Mouse (Mus musculus): Measurements from ENCODE around the gene Eftud2. TPM values are rescaled to one million over a fixed set of nuclear protein-coding genes. Genes with fewer than 3 reads are reported as not detected.

Eftud2 gene
- total RNA-seq, 2 experiments from 2014 or later = 20.7 to 28.5 TPM

DNA sequence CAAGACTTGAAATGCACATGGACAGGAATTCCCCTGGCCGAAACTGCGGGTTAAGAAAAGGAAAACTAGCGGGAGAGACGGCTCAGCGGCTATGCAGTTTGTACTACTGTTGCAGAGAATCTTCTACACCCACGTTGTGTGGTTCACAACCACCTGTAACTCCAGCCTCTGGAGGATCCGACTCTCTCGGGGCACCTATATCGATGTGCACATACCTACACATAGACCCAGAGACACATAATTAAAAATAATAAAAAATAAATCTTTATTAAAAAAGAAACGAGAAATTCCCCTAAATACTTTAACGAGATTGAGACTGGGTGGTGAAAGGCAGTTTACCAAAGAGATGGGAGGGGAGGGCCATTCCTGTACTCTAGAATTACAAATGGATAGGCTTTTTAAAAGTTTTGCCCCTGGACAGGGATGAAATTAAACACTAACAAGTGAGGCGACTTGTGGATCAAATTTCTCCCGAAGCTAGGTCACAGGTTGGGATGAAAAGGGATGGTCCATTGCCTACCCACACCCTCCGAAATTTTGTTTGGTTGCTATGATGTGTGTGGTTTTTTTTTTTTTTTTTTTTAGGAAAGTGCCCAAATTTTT is 60.9 kb downstream of the Eftud2 start:
- intact Hi-C loops (cut with DNase I) = loop anchor here (2.0 kb wide), 1 partner anchor 43 kb away; no protein-coding TSS in a partner anchor
- DNase-seq = no peak

DNA sequence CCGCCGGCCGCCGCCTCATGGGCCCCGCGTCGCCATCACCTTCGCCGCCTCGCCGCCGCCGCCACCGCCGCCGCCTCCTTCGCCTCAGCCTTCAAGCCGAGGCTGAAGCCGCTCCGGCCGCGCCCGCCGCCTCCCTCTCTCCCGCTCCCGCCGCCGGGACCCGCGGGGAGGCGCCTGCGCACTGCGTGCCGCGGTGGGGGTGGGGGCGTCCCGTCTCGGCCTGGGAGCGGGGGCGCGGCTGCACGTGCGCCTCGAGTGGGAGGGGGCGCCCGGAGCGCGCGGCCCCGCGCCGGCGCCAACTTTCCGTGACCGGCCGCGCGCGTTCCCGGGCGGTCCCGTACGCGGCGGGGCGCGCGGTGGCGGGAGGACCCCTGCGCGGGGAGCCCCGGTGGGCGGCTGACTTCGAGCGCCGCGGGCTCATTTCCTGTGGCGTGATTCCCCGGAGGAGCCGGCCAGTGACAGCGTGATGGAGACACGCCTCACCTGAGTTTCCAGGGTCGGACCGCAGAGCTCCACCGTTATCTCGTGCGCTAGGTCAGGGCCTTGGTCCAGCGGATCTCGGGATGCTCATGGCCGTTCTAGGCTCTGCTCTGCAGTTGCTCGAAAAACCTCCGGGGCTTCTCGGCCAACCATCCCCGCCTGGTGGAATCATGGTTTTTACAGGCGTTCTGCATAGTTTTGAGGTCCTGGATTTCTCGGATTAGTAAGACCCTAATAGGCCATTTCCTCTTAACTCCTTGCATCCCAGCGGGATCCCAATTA is 61.6 kb downstream of the Eftud2 start, which contains the start of gene Gjc1:
Gjc1 (minus strand) TSS at position 680 of the 762 bp plus-strand sequence.
- intact Hi-C loops (cut with DNase I) = loop anchor here (2.0 kb wide), 1 partner anchor 42 kb away; no protein-coding TSS in a partner anchor
- peak; percentile 53 to 60 for DNase-seq

DNA sequence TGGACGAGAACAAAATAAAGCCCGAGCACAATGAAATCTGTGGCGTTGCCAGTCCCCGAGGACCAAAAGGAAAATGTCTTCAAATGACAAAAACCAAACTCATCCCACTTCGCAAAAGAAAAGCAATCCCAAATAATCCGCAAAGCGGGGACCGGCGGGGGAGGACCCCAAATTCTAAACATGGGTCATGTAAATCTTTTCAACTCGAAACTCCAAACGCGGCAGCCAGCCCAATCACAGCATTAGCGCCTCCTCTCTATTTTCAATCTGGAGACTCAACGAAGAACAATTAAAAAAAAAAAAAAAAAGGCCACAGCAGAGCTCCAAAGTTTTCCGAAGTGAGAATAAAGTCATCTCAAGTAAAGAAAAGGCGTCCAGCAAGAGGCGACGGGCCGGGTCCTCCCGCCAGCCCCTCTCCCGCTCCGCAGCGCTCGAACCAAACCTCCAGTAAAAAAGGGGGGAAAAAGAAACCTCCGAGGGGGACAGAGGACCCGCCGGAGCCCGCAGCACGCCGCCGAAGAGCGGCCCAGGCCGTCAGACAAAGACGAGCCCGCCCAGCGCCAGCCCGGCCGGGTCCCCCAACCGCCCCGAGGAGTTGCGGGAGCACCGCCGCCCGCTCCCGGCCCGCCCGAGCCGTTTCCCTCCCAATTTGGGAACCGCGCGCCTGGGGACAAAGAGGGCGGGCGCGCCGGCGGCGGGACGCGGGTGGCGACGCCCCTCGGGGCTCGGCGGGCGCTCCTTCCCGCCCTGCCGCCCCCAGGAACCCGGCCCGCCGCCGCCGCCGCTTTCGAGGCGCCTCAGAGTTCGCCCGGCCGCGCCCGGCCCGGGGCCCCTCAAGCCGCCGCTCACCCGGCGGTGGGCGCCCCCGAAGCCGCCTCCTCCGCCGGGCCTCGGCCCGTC is 62.4 kb downstream of the Eftud2 start:
- DNase-seq = peak in 1 of 2 experiments; percentile 31
- intact Hi-C loops (cut with DNase I) = loop anchor here (2.0 kb wide), 1 partner anchor 42 kb away; no protein-coding TSS in a partner anchor

DNA sequence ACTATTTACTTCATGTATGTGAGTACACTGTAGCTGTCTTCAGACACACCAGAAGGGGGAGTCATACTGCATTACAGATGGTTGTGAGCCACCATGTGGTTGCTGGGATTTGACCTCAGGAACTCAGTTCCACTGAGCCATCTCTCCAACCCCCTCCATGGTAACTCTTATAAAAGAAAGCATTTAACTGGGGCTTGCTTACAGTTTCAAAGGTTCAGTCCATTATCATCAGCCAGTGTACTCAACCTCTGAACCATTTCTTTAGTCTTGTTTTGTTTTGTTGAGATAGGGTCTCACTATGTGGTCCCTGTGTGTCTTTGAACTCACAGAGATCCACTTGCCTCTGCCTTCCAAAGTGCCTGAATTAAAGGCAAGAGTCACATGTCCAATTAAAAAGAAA is 65.9 kb downstream of the Eftud2 start:
- intact Hi-C loops (cut with DNase I) = no loop called here
- DNase-seq = no peak

DNA sequence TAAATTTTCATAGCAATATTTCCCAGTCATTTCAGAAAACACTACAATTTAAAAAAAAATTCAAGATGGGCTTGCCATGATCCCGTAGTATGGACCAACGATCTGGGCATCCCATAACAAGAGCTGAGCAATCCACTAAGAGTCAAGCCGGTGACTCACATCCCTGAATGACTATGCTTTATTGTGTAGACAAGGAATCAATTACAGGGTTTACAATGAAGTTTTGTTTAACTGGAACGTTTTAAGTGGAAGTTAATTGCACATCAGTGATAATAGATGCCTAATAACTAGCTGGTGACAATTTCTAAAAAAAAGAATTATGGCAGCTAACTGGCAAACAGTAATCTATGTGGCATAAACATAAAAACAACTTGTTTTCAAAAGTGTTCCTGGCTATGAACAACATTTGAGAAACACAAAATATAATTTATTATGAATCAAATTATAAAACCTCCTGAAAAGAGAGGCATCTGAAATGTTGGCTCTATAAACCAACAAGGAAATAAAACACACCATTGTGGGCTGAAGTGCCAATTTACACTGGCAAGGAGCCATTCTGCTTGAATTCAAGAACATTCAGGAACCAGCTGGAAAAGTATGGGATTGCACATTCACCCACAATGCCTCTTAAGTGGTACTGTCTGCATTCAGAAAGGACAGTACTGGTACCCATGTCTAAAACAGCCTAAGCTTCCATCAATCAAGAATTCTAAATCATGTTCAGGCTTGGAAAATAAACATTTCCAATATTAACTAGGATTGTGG is 69.9 kb downstream of the Eftud2 start:
- DNase-seq = no peak
- intact Hi-C loops (cut with DNase I) = no loop called here

DNA sequence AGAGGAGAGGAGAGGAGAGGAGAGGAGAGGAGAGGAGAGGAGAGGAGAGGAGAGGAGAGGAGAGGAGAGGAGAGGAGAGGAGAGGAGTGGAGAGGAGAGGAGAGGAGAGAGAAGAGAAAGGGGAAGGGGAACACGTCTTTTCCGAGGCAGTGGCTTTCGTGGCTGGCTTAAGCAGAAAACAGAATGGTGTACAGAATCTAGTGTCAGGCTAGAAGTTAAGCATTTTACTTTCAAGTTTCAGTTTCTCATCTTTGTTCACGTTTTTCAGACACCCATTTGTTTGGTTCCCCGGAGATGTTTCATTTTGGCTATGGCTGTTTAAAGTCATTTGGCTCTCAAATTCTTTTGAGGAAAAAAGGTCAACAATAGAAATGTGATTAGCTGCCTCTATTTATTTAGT is 72.5 kb downstream of the Eftud2 start:
- DNase-seq = no peak
- intact Hi-C loops (cut with DNase I) = no loop called here

DNA sequence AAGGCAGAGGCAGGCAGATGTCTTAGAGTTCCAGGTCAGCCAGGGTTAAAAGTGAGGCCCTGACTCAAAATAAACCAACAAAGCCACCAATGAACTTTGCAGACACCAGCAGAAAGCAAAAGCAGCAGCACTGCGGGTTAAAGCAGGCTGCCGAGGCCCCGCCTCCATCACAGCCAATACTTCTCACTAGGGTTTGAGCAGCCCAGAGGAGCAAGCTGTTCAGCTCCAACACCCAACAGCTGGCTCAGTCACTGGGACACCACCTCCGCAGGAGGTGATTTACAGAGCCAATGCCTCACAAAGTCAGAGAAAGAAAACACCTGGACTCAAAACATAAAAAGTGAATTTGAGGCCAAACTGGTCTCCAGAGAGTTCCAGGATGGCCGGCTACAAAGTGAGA is 77.3 kb downstream of the Eftud2 start:
- no peak for DNase-seq
- intact Hi-C loops (cut with DNase I) = no loop called here

DNA sequence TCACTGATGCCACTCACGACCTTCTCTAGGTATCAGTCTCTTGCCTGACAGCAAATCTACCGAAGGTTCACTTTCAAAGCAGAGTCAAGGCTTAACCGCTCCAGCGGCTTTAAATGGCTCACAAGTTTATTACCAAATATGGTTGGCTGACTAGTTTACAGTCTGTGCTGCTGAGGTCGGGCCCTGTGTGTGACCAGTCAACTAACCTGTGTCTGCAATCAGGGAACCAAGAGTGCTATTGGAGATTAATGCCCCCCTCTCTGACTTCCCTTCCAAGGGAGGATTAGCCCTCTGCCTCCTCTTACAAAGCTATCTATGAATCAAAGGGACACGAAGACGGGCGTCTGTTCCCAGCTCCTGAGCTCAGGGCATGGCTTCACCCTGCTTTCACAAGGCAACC is 86.6 kb downstream of the Eftud2 start:
- intact Hi-C loops (cut with DNase I) = no loop called here
- DNase-seq = no peak

DNA sequence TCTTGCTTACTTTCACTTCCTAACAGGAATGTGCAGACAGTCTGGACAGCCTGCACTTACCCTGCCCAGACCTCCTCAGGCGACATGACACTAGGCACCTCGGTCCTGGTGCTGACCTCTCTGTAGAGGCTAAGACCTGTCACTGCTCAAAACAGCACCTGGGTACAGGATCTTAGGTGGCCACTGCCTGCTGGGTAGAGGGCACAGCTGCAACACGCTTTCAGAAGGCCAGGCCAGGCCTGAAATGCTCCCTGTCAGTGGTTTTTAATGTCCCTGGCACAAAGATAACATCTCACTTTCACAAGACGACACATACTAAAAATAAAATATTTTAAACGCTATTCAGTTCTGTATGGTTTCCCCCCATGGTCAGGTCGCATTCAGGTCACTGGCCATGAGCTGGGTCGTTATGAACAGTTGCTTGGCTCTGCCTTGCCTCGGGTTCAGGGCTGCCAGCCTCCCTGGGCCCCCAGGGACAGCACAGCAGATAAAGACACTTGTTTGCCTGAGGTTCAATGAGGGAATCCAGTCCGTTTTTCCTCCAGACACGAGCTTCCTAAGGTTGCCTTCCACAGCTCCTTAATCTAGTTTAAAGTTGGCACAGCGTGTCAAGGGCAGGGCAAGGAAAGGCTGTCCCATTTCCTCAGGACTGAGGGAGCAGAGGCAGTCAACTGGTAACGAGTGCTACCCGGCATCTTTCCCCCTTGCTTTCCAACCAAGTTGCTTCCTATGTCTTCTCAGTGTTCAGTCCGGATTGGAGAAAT is 88.9 kb downstream of the Eftud2 start:
- peak in 1 of 2 experiments; percentile 41 for DNase-seq
- intact Hi-C loops (cut with DNase I) = no loop called here

Other genes with a start within 250 kb of the Eftud2 start
- not detected for gene Meioc, start 217.3 kb downstream of the Eftud2 start, total RNA-seq (2021)
- gene Ccdc43, start 183.2 kb downstream of the Eftud2 start, total RNA-seq (2021) = 10 to 100 TPM; 67.5 to 70.1 TPM
- under 1 TPM; 0.32 to 0.79 TPM for gene Adam11, start 119.5 kb downstream of the Eftud2 start, total RNA-seq (2021)
- gene Gjc1, start 61.3 kb downstream of the Eftud2 start, total RNA-seq (2021) = 1 to 10 TPM; 4.6 to 5.8 TPM
- 1 to 10 TPM; 3.5 to 6.1 TPM for gene Higd1b, start 45.1 kb downstream of the Eftud2 start, total RNA-seq (2021)
- not detected for gene Ccdc103, start 219 bp upstream of the Eftud2 start, total RNA-seq (2021)
- not detected for gene Fam187a, start 4.2 kb upstream of the Eftud2 start, total RNA-seq (2021)
- gene Gfap, start 19.9 kb upstream of the Eftud2 start, total RNA-seq (2021) = not detected
- under 1 TPM; 0.17 to 0.46 TPM for gene Kif18b, start 44.1 kb upstream of the Eftud2 start, total RNA-seq (2021)
- gene C1ql1, start 65.7 kb upstream of the Eftud2 start, total RNA-seq (2021) = under 1 TPM in 1 of 2 experiments, not detected in 1; 0.17 TPM
- 10 to 100 TPM; 44.6 to 47.2 TPM for gene Nmt1, start 147.2 kb upstream of the Eftud2 start, total RNA-seq (2021)
- 10 to 100 TPM; 16.2 to 19.8 TPM for gene Dcakd, start 147.3 kb upstream of the Eftud2 start, total RNA-seq (2021)
- 1 to 10 TPM; 3.8 to 4.0 TPM for gene Plcd3, start 220.7 kb upstream of the Eftud2 start, total RNA-seq (2021)
- 10 to 100 TPM; 26.8 to 31.1 TPM for gene Acbd4, start 220.7 kb upstream of the Eftud2 start, total RNA-seq (2021)
- 10 to 100 TPM; 14.7 to 17.0 TPM for gene Hexim1, start 235.2 kb upstream of the Eftud2 start, total RNA-seq (2021)